Mouse (Mus musculus) embryonic facial prominence, embryonic 15.5 days (tissue): ENCODE results near the gene Atpaf1. TPM values are rescaled to one million over a fixed set of nuclear protein-coding genes. Genes with fewer than 3 reads are reported as not detected.

Source experiments
- ATAC-seq: fragments of 200-750 bp; cut with Nextera tagmentation; 2 replicates; pipeline ENCODE4 v1.8.0; 2017; ENCODE audit warnings: low read depth, moderate TSS enrichment; ENCODE audit not compliant: insufficient number of reproducible peaks, low FRiP score, low TSS enrichment
- H3K27ac ChIP-seq: fragments of 300-500 bp; sonication (generic); replicated peaks from 2 replicates; pipeline ENCODE4 v1.5.1; 2015; ENCODE audit warnings: mild to moderate bottlenecking, inconsistent platforms
- H3K27me3 ChIP-seq: fragments of 300-500 bp; sonication (generic); 2 replicates; pipeline ENCODE4 v1.6.1; 2015; ENCODE audit warnings: inconsistent platforms
- H3K36me3 ChIP-seq: fragments of 300-500 bp; sonication (generic); 2 replicates; pipeline ENCODE4 v1.6.1; 2015; ENCODE audit warnings: mild to moderate bottlenecking, inconsistent platforms
- H3K4me1 ChIP-seq: fragments of 300-500 bp; sonication (generic); 2 replicates; pipeline ENCODE4 v1.6.1; 2015; ENCODE audit warnings: inconsistent platforms
- H3K4me2 ChIP-seq: fragments of 300-500 bp; sonication (generic); replicated peaks from 2 replicates; pipeline ENCODE4 v1.6.1; 2015; ENCODE audit warnings: mild to moderate bottlenecking, inconsistent platforms
- H3K4me3 ChIP-seq: fragments of 300-500 bp; sonication (generic); replicated peaks from 2 replicates; pipeline ENCODE4 v1.5.1; 2015; ENCODE audit warnings: mild to moderate bottlenecking, inconsistent platforms
- H3K9ac ChIP-seq: fragments of 300-500 bp; sonication (generic); 2 replicates; pipeline ENCODE4 v1.6.1; 2015; ENCODE audit warnings: inconsistent platforms
- H3K9me3 ChIP-seq: fragments of 300-500 bp; sonication (generic); replicated peaks from 2 replicates; pipeline ENCODE4 v1.6.1; 2016; ENCODE audit warnings: inconsistent platforms
- WGBS: fragments of 180-500 bp; shearing (Covaris S2); methylation state at CpG from one replicate; pipeline ENCODE4 v1.1.7; 2015; 5-methylcytosine and 5-hydroxymethylcytosine counted together
- polyA plus RNA-seq: library from polyadenylated mRNA; unstranded; fragments of >200 nt; fragmentation: Nextera tagmentation; extraction: Ambion mirVana; gene quantifications from 2 replicates; pipeline ENCODE4 v1.2.1, GENCODE M21; 2015

Atpaf1 gene
- polyA plus RNA-seq, result 49.6 and 51.1 TPM in 2 replicates

DNA sequence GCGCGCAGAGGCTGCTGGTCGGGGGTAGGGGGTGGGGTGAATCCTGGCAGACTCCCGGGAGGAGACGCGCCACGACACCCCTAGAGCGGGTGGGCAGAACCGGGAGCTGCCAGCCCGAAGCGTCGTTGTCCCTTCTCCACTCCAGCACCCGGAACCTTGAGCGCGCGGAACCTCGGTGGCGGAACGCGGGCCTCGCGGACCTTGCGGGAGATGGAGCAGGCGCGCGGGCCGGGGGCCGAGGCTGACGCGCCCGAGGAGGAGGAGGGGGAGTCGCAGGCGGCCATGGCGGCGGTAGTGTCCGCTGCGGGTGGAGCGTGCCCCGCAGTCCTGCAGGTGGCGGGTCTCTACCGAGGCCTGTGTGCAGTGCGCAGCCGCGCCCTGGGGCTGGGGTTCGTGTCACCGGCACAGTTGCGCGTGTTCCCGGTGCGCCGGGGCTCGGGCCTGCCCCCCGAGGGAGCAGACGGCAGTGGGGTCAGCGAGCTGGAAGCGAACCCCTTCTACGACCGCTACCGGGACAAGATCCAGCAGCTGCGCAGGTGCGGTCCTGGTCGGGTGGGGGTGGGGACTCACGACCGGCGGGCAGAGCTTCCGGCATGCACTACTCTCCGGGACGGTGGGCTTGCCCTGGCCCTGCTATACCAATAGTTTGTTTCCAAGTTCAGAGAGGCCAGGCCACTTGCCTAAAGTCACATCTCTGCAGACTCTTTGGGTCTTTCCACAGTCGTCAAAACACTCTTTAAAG is at the start of gene Atpaf1:
Atpaf1 (plus strand) TSS at position 44 of the 742 bp plus-strand sequence.
- Histone ChIP-seq H3K4me3 (peak within 1 kb of the TSS; percentile 56), H3K9me3 (no peaks in the 10 kb centered on the region), H3K36me3 (peaks cover 12% of the 10 kb centered on the region; the same call in 1 of the 2 replicates), H3K27ac (peak within 1 kb of the TSS; percentile 78), H3K4me2 (peak within 1 kb of the TSS; percentile 75), H3K4me1 (peaks cover 17% of the 10 kb centered on the region), H3K9ac (peak within 1 kb of the TSS; percentile 75), H3K27me3 (no peaks in the 10 kb centered on the region)
- under 1% methylated on average over 69 of the region's 69 CpGs for whole genome bisulfite sequencing
- peak; percentile 83 for ATAC-seq

GRCm38 (mm10) chr4:115734867-115735266 is 49.7 kb upstream of the Atpaf1 start:
- 66% methylated on average over 4 of the region's 4 CpGs for WGBS
- Histone ChIP-seq H3K4me3 (no peak overlapping the region), H3K27me3 (peaks cover 4% of the 10 kb centered on the region; the same call in 1 of the 2 replicates), H3K4me1 (peaks cover 14% of the 10 kb centered on the region), H3K36me3 (no peaks in the 10 kb centered on the region), H3K9ac (no peak overlapping the region), H3K9me3 (no peaks in the 10 kb centered on the region), H3K27ac (no peak overlapping the region), H3K4me2 (no peak overlapping the region)
- no peak for ATAC-seq

- WGBS, result under 1% methylated on average over 45 of the region's 45 CpGs
- ATAC-seq, result peak; percentile 99
- H3K36me3 ChIP-seq, result peaks cover 17% of the 10 kb centered on the region
- peaks cover 4% of the 10 kb centered on the region; the same call in 1 of the 2 replicates for H3K27me3 ChIP-seq
- H3K4me2 ChIP-seq, result peak within 1 kb of the TSS; percentile 66
- no peaks in the 10 kb centered on the region for H3K9me3 ChIP-seq
- peak within 1 kb of the TSS; percentile 77 for H3K9ac ChIP-seq
- peak within 1 kb of the TSS; percentile 85 for H3K27ac ChIP-seq
- peaks cover 14% of the 10 kb centered on the region for H3K4me1 ChIP-seq
- peak within 1 kb of the TSS; percentile 84 for H3K4me3 ChIP-seq
Observed at GRCm38 (mm10) chr4:115737551-115738041, 47.0 kb upstream of the Atpaf1 start, which contains the start of gene Efcab14. TSS of gene Efcab14 (plus strand) at chr4:115737744.

- H3K27ac ChIP-seq, result no peak overlapping the region
- peaks cover 17% of the 10 kb centered on the region for H3K36me3 ChIP-seq
- H3K9ac ChIP-seq, result peak overlapping the region; percentile 77
- ATAC-seq, result no peak
- H3K4me1 ChIP-seq, result peaks cover 14% of the 10 kb centered on the region
- WGBS, result 39% methylated on average over 13 of the region's 13 CpGs
- H3K4me2 ChIP-seq, result peak overlapping the region; percentile 66
- H3K27me3 ChIP-seq, result peaks cover 4% of the 10 kb centered on the region; the same call in 1 of the 2 replicates
- peak overlapping the region; percentile 84 for H3K4me3 ChIP-seq
- no peaks in the 10 kb centered on the region for H3K9me3 ChIP-seq
Observed at GRCm38 (mm10) chr4:115738481-115738985, 46.1 kb upstream of the Atpaf1 start.

GRCm38 (mm10) chr4:115742658-115743057 is 42.0 kb upstream of the Atpaf1 start:
- no peak for ATAC-seq
- Histone ChIP-seq H3K27me3 (no peaks in the 10 kb centered on the region), H3K27ac (no peak overlapping the region), H3K4me2 (no peak overlapping the region), H3K4me1 (peaks cover 14% of the 10 kb centered on the region), H3K4me3 (no peak overlapping the region), H3K9ac (no peak overlapping the region), H3K36me3 (peaks cover 27% of the 10 kb centered on the region), H3K9me3 (no peaks in the 10 kb centered on the region)

DNA sequence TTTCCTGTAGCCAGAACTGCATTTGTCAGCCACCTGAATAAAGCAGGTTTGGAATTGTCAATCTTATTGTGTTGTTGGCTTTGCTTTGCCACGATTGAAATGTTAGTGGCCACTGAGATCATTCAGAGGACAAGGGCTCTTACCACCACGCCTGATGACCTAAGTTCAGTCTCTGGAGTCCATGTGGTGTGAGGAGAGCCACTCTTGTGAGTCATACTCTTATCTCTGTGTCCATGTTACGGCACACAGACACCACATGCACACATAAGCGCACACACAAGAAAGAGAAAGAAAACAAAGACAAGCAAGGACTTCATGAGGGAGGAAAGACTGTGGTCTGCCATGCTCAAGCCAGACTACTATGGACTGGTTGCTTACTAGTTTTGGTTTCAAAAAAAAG is 41.5 kb upstream of the Atpaf1 start:
- Histone ChIP-seq H3K4me2 (no peak overlapping the region), H3K27me3 (no peaks in the 10 kb centered on the region), H3K9ac (no peak overlapping the region), H3K9me3 (no peaks in the 10 kb centered on the region), H3K27ac (no peak overlapping the region), H3K4me3 (no peak overlapping the region), H3K4me1 (peaks cover 14% of the 10 kb centered on the region), H3K36me3 (peaks cover 29% of the 10 kb centered on the region)
- 92% methylated on average over 4 of the region's 4 CpGs for WGBS
- no peak for ATAC-seq

DNA sequence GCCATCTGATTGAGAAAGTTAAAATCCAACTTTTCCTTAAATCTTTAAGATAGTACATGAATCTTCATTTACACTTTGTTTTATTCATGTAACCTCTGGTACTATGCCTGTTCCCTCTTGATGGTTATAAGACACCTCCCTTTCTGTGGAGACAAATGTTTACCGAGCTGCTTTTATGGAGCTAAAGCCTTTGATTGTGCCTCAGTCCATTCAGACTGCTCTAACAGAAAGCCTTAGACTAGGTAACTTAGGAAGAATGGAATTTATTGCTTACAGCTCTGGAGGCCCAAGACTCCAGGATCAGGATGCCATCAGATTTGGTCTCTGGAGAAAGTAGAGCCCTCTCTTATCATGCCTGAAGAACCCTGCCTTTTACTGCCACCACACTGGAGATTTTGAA is 36.4 kb upstream of the Atpaf1 start:
- Histone ChIP-seq H3K27ac (no peak overlapping the region), H3K4me1 (no peaks in the 10 kb centered on the region), H3K36me3 (peaks cover 40% of the 10 kb centered on the region), H3K9me3 (no peaks in the 10 kb centered on the region), H3K4me2 (no peak overlapping the region), H3K4me3 (no peak overlapping the region), H3K9ac (no peak overlapping the region), H3K27me3 (no peaks in the 10 kb centered on the region)
- WGBS, result 87% methylated on average over 1 of the region's 1 CpGs
- no peak for ATAC-seq

- Histone ChIP-seq H3K4me2 (no peak overlapping the region), H3K9me3 (no peaks in the 10 kb centered on the region), H3K27me3 (no peaks in the 10 kb centered on the region), H3K36me3 (peaks cover 50% of the 10 kb centered on the region), H3K9ac (no peak overlapping the region), H3K4me1 (no peaks in the 10 kb centered on the region), H3K27ac (no peak overlapping the region), H3K4me3 (no peak overlapping the region)
- no peak for ATAC-seq
- 84% methylated on average over 1 of the region's 1 CpGs for WGBS
Observed at GRCm38 (mm10) chr4:115749336-115749735, 35.3 kb upstream of the Atpaf1 start.

GRCm38 (mm10) chr4:115754101-115754500 is 30.5 kb upstream of the Atpaf1 start:
- Histone ChIP-seq H3K4me1 (no peaks in the 10 kb centered on the region), H3K4me3 (no peak overlapping the region), H3K4me2 (no peak overlapping the region), H3K27me3 (no peaks in the 10 kb centered on the region), H3K9me3 (no peaks in the 10 kb centered on the region), H3K36me3 (peaks cover 53% of the 10 kb centered on the region), H3K9ac (no peak overlapping the region), H3K27ac (no peak overlapping the region)
- no peak for ATAC-seq
- 90% methylated on average over 3 of the region's 3 CpGs for WGBS

DNA sequence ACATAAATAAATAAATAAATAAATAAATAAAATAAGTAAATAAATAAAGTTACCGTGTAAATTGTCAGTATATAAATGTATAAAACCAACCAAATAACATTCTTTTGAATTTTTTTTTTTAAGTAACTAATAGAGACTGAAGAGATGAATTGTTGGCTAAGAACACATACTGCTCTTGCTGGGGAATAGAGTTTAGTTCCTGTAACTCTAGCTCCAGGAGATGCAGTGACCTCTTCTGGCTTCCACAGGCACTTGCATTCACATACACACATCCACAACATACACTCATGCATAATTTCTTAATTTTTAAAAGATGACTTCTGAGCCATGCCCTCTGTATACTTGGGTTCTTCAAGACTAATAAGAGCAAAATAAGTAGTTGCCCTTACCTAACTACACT is 29.8 kb upstream of the Atpaf1 start:
- H3K4me2 ChIP-seq, result no peak overlapping the region
- no peak for ATAC-seq
- peaks cover 51% of the 10 kb centered on the region for H3K36me3 ChIP-seq
- H3K9me3 ChIP-seq, result no peaks in the 10 kb centered on the region
- H3K27me3 ChIP-seq, result no peaks in the 10 kb centered on the region
- no peak overlapping the region for H3K9ac ChIP-seq
- no peak overlapping the region for H3K27ac ChIP-seq
- 87% methylated on average over 1 of the region's 1 CpGs for WGBS
- H3K4me3 ChIP-seq, result no peak overlapping the region
- H3K4me1 ChIP-seq, result no peaks in the 10 kb centered on the region

DNA sequence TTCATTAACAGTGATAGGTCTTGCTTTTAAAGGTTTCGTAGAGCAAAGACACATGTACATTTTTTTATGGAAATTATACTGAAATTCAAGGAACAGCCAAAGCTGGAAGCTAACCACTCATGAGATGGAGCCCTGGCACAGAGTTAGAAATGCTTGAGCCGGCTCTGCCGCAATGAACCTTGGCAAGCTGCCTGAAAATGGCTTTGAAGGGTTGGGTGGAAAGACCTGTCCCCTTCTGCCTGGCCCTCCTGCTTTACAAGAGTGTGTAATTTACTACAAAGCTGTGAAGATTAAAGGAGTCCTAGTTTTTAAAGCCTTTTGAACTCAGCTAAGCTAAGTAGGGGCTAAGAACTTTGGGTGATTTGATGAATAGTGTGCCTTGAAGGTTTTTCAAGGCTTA is 23.4 kb upstream of the Atpaf1 start:
- Histone ChIP-seq H3K4me1 (peaks cover 10% of the 10 kb centered on the region; the same call in 1 of the 2 replicates), H3K4me2 (no peak overlapping the region), H3K9me3 (no peaks in the 10 kb centered on the region), H3K9ac (no peak overlapping the region), H3K4me3 (no peak overlapping the region), H3K27me3 (no peaks in the 10 kb centered on the region), H3K36me3 (peaks cover 49% of the 10 kb centered on the region), H3K27ac (peak overlapping the region; percentile 65)
- WGBS, result 25% methylated on average over 3 of the region's 3 CpGs
- ATAC-seq, result peak; percentile 78
